Mouse (Mus musculus) left cerebral cortex, postnatal 14 days (tissue): ENCODE data around the gene Vangl1. TPM values are rescaled to one million over a fixed set of nuclear protein-coding genes. Genes with fewer than 3 reads are reported as not detected.

ENCODE experiments used
- DNase-seq, 2 experiments: peaks; one replicate each; pipeline ENCODE4 v3.0.0; 2021 to 2022; ENCODE audit warnings: low spot score in 2 of 2, mixed read lengths in 1 of 2
- intact Hi-C: fragments of 180-260 bp; cut with DNase I; formaldehyde crosslinking; loops from one replicate; pipeline ENCODE4 v1.15.1; 2025
- total RNA-seq, 2 experiments: library from RNA; stranded (reverse); gene quantifications; 2 replicates each; pipeline ENCODE4 v1.2.3; 2021

Gene Vangl1
- total RNA-seq, 2 experiments from 2014 or later: 5.3 to 6.6 TPM

DNA sequence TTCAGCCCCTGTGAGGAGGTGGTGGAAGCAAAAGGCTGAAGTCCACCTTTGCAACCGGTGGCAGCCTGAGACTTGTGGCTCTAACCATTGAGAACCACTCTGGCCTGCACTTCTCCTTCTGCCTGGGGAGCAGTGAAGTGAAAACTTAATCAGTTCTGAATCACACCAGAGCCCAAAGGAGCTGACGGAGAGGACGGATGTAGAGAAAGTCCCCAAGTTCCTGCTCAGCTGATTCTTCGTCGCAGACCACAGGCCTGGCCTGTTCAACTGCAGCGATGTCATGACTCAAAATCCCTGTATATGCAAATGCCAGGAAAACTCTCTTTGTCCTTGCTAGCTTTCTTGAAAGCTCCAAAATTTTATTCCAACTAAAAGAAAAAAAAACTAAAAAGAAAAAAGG is 80.8 kb downstream of the Vangl1 start:
- no peak for DNase-seq
- intact Hi-C loops: no loop called here

DNA sequence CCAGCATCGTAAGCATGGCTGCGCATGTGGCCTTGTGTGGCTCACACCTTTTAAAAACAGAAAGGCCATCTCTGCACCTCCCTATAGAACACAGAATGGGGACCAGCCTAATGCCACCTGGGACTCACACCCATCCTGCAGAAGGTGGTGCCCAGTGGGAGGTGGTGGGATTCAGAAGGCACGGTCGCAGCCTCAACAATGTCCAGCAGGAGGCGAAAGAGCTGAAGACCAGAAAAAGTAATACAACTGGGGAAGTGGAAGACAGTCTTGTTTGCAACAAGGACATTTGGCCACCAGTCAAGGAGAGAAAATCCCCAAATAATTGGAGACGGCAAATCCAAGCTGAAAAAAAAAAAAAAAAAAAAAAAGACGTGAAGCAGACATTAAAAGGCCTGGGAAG is 82.4 kb downstream of the Vangl1 start:
- no peak for DNase-seq
- intact Hi-C loops: no loop called here

- intact Hi-C loops: no loop called here
- DNase-seq: no peak
These were observed 83.5 kb downstream of the Vangl1 start for GRCm38 (mm10) chr3:102120947-102121346.

- intact Hi-C loops: no loop called here
- no peak for DNase-seq
These were observed 92.4 kb downstream of the Vangl1 start for GRCm38 (mm10) chr3:102111979-102112599.

DNA sequence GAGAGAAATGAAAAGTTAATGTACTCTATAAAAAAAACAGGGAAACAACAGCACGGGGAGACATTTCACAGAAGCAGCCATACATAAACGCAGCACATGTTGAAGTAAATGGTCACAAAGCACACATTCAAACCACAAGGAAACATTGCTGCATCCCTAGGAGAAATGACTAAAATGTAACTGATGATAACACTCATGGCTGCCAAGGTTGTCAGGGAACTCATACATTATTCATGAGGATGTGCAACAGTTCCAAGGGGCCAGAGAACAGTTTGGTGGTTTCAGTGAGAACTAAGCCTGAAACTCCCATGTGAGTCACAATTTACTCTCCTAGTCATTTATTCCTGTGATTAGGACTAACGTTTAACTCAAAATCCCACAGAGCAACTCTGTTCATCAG is 96.3 kb downstream of the Vangl1 start:
- intact Hi-C loops: no loop called here
- DNase-seq: no peak

GRCm38 (mm10) chr3:102103811-102104565 is 100.5 kb downstream of the Vangl1 start:
- no peak for DNase-seq
- intact Hi-C loops: no loop called here

Other genes starting within 250 kb of the Vangl1 start
- under 1 TPM; 0.22 to 0.51 TPM for gene Nhlh2, start 194.6 kb downstream of the Vangl1 start, total RNA-seq
- 1 to 10 TPM; 1.5 to 2.2 TPM for gene Casq2, start 118.3 kb downstream of the Vangl1 start, total RNA-seq